Mouse (Mus musculus) cerebellum, adult 2 months (tissue): ENCODE measurements around the gene Prr5l. TPM values are rescaled to one million over a fixed set of nuclear protein-coding genes. Genes with fewer than 3 reads are reported as not detected.
A peak's percentile ranks its signal among the peaks of the same experiment; 100 is the strongest.

Source experiments
- DNase-seq, 2 experiments: peaks; one replicate each; pipeline ENCODE4 v3.0.0; 2021
- H3K27ac ChIP-seq: fragments of 200-500 bp; 2 replicates; pipeline ENCODE4 v1.5.1; 2012; ENCODE audit warnings: low read length, control low read depth, inconsistent platforms; ENCODE audit not compliant: insufficient read depth
- H3K27me3 ChIP-seq: fragments of 200-500 bp; 2 replicates; pipeline ENCODE4 v1.6.1; 2012; ENCODE audit warnings: inconsistent platforms, mild to moderate bottlenecking, low read length, moderate library complexity; ENCODE audit not compliant: control insufficient read depth, insufficient read depth
- H3K4me1 ChIP-seq: fragments of 200-500 bp; 2 replicates; pipeline ENCODE4 v1.6.1; 2011; ENCODE audit warnings: low read length; ENCODE audit not compliant: control insufficient read depth, insufficient read depth
- H3K4me3 ChIP-seq: fragments of 200-500 bp; replicated peaks from 2 replicates; pipeline ENCODE3; 2011; ENCODE audit warnings: mild to moderate bottlenecking, low read depth, low read length, control low read depth; ENCODE audit not compliant: insufficient read depth
- CTCF ChIP-seq: fragments of 200-500 bp; IDR thresholded peaks from 2 replicates; pipeline ENCODE4 v1.5.1; 2011; ENCODE audit warnings: low read depth, mild to moderate bottlenecking, control low read depth, low read length, moderate library complexity, borderline replicate concordance; ENCODE audit not compliant: insufficient read depth
- POLR2A ChIP-seq: fragments of 200-500 bp; IDR thresholded peaks from 2 replicates; pipeline ENCODE4 v1.6.1; 2011; ENCODE audit warnings: low read length, control low read depth, borderline replicate concordance; ENCODE audit not compliant: insufficient read depth
- WGBS: fragments of 180-500 bp; shearing (Covaris S2); methylation state at CpG from one replicate; pipeline ENCODE4 v1.1.7; 2018; 5-methylcytosine and 5-hydroxymethylcytosine counted together
- polyA plus RNA-seq: library from polyadenylated mRNA; depleted of rRNA; stranded (reverse); fragments of >200 nt; gene quantifications from 2 replicates; pipeline ENCODE4 v1.2.3, GENCODE M21; 2012

Prr5l gene
- polyA plus RNA-seq, 1 experiment = 37.8 TPM

- DNase-seq = no peak
- Histone ChIP-seq H3K27me3 (no peaks in the 10 kb centered on the region), H3K4me3 (no peak overlapping the region), H3K27ac (no peak overlapping the region), H3K4me1 (no peaks in the 10 kb centered on the region)
- no peak for TF ChIP-seq POLR2A
- no peak for TF ChIP-seq CTCF
- 96% methylated on average over 3 of the region's 3 CpGs for WGBS
Measured at GRCm38 (mm10) chr2:101894126-101894525, 11.3 kb upstream of the Prr5l start.

- 22% methylated on average over 7 of the region's 7 CpGs for WGBS
- no peak for DNase-seq
- no peak overlapping the region for H3K4me3 ChIP-seq
- no peak for TF ChIP-seq POLR2A
- no peak for TF ChIP-seq CTCF
- no peak overlapping the region for H3K27ac ChIP-seq
- no peaks in the 10 kb centered on the region for H3K27me3 ChIP-seq
- H3K4me1 ChIP-seq = peaks cover 4% of the 10 kb centered on the region; the same call in 1 of the 2 replicates
Measured at GRCm38 (mm10) chr2:101891143-101891542, 8.3 kb upstream of the Prr5l start.

- 92% methylated on average over 8 of the region's 8 CpGs for WGBS
Measured at GRCm38 (mm10) chr2:101888886-101889285, 6.1 kb upstream of the Prr5l start.

GRCm38 (mm10) chr2:101885768-101886438 lies 3.1 kb upstream of the Prr5l start, which contains the start of gene Commd9:
TSS of gene Commd9 (plus strand) at chr2:101886247.
- H3K27ac ChIP-seq = peak within 1 kb of the TSS; percentile 53; the same call in 1 of the 2 replicates
- no peak for TF ChIP-seq CTCF
- TF ChIP-seq POLR2A = peak; percentile 92
- 9% methylated on average over 22 of the region's 22 CpGs for WGBS
- H3K27me3 ChIP-seq = no peaks in the 10 kb centered on the region
- peaks cover 4% of the 10 kb centered on the region; the same call in 1 of the 2 replicates for H3K4me1 ChIP-seq
- DNase-seq = peak; percentile 94
- H3K4me3 ChIP-seq = peak within 1 kb of the TSS; percentile 81

More at GRCm38 (mm10) chr2:101888886-101889285, 6.1 kb upstream of the Prr5l start:
- no peak for TF ChIP-seq POLR2A
- TF ChIP-seq CTCF = no peak
- Histone ChIP-seq H3K27me3 (no peaks in the 10 kb centered on the region), H3K27ac (no peak overlapping the region), H3K4me1 (peaks cover 4% of the 10 kb centered on the region; the same call in 1 of the 2 replicates), H3K4me3 (no peak overlapping the region)
- DNase-seq = no peak

GRCm38 (mm10) chr2:101884286-101884685 lies 1.5 kb upstream of the Prr5l start:
- TF ChIP-seq CTCF = no peak
- no peak for TF ChIP-seq POLR2A
- DNase-seq = no peak
- Histone ChIP-seq H3K4me3 (no peak overlapping the region), H3K27ac (no peak overlapping the region), H3K4me1 (peaks cover 4% of the 10 kb centered on the region; the same call in 1 of the 2 replicates), H3K27me3 (no peaks in the 10 kb centered on the region)
- WGBS = 45% methylated on average over 2 of the region's 2 CpGs

GRCm38 (mm10) chr2:101881471-101882162 lies 1.2 kb downstream of the Prr5l start:
- no peak for DNase-seq
- Histone ChIP-seq H3K27me3 (no peaks in the 10 kb centered on the region), H3K4me1 (no peaks in the 10 kb centered on the region), H3K27ac (no peak overlapping the region; the same call in 1 of the 2 replicates), H3K4me3 (no peak overlapping the region)
- 90% methylated on average over 9 of the region's 9 CpGs for WGBS
- TF ChIP-seq CTCF (no peak), POLR2A (no peak)

GRCm38 (mm10) chr2:101871179-101871578 lies 11.6 kb downstream of the Prr5l start:
- TF ChIP-seq POLR2A (no peak), CTCF (peak; percentile 44)
- H3K27me3 ChIP-seq = no peaks in the 10 kb centered on the region
- H3K4me3 ChIP-seq = peak overlapping the region; percentile 29
- DNase-seq = peak; percentile 25 to 37
- H3K27ac ChIP-seq = no peak overlapping the region
- 13% methylated on average over 14 of the region's 14 CpGs for WGBS
- H3K4me1 ChIP-seq = no peaks in the 10 kb centered on the region

- Histone ChIP-seq H3K27me3 (no peaks in the 10 kb centered on the region), H3K4me1 (no peaks in the 10 kb centered on the region), H3K4me3 (no peak overlapping the region), H3K27ac (no peak overlapping the region)
- TF ChIP-seq POLR2A (no peak), CTCF (no peak)
- DNase-seq = no peak
- WGBS = 87% methylated on average over 4 of the region's 4 CpGs
Measured at GRCm38 (mm10) chr2:101868683-101869082, 14.1 kb downstream of the Prr5l start.
